Mouse (Mus musculus): ENCODE measurements around the gene Chaf1b. TPM values are rescaled to one million over a fixed set of nuclear protein-coding genes. Genes with fewer than 3 reads are reported as not detected.
A peak's percentile ranks its signal among the peaks of the same experiment; 100 is the strongest.

The Chaf1b gene
- polyA plus RNA-seq, 1 experiment from 2014 or later, result 138 TPM

DNA sequence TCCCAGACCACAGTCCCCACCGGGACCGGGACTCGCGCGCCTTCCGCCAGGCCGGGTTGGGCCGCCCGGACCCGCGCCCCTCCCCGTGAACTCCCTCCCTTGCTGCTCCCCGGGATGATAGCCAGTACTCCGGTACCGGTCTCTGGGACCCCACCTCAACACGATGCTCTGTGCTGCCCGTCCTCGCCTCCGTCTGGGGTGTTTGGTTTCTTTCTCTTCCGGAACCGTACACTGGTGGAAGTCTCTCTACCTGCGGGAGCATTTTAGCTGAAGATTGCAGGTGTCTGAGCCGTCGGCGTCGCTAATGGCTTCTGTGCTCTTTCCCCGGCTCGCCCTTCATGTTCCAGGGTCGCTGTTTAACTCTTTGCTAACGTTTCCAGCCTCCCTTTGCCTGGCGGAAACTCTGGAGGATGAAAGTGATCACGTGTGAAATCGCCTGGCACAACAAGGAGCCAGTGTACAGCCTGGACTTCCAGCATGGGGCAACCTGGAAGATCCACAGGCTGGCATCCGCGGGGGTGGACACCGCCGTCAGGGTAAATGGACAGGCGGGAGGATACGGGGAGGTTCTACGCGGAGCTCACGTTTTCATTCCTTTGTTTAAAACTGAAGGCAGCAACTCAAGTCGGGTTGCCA lies 503 bp downstream of the Chaf1b start:
- H3K4me3 ChIP-seq (ENCODE audit: low read depth, low read length), result peak overlapping the region; percentile 66
- H3K27me3 ChIP-seq (ENCODE audit: control insufficient read depth, insufficient read depth, low read length), result no peaks in the 10 kb centered on the region
- DNase-seq (ENCODE audit: low spot score) (peak; percentile 65), ATAC-seq (replicated peaks; ENCODE audit: insufficient number of reproducible peaks, low FRiP score, low TSS enrichment, low read depth) (peak; percentile 63)
- no peak overlapping the region for H3K27ac ChIP-seq (replicated peaks; ENCODE audit: low read depth, low read length)
- no peaks in the 10 kb centered on the region for H3K4me1 ChIP-seq (ENCODE audit: control insufficient read depth, insufficient read depth, low read length)
- under 1% methylated on average over 43 of the region's 43 CpGs for WGBS
- H3K36me3 ChIP-seq (replicated peaks; ENCODE audit: control insufficient read depth, insufficient read depth, low read depth, low read length), result no peaks in the 10 kb centered on the region; the same call in 1 of the 2 replicates
- H3K9me3 ChIP-seq (replicated peaks; ENCODE audit: control insufficient read depth, low read length), result no peaks in the 10 kb centered on the region
- H3K9ac ChIP-seq (replicated peaks; ENCODE audit: low read length), result peak overlapping the region; percentile 68
- peak overlapping the region; percentile 75 for H3K4me2 ChIP-seq (ENCODE audit: low read depth, low read length)

DNA sequence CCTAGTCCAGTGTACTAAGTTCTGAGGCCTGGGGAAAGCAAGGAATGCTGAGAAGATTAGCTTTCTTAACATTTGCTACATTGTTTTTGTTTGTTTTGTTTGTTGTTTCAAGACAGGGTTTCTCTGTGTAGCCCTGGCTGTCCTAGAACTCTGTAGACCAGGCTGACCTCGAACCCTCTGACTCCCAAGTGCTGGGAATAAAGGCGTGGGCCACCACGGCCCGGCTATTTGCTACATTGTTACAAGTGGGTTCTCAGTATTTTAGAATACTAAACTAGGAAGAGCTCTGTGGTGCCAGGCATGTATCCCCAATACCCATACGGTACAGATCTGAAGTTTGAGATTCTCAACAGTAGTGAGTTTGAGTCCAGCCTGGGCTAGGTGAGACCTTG lies 1.0 kb downstream of the Chaf1b start:
- 52% methylated on average over 5 of the region's 5 CpGs for WGBS
- DNase-seq (ENCODE audit: low spot score), result no peak
- no peak overlapping the region for H3K27ac ChIP-seq (replicated peaks; ENCODE audit: low read depth, low read length)

DNA sequence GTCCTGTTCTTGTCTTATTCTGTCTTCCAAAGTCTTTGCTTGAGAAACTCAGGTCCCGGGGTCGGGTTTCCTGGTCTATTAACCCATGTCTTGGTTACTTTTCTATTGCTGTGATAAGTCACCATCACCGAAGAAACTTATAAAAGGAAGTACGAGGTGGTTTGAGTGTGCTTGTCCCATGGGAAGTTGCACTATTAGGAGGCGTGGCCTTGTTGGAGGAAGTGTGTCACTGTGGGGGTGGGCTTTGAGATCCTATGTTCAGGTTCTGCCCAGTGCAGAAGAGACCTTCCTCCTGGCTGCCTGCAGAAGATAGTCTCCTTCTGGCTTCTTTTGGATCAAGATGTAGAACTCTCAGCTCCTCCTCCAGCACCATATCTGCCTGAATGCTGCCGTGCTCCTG lies 4.8 kb downstream of the Chaf1b start:
- DNase-seq (ENCODE audit: low spot score), result no peak

More for the DNA sequence above, 1.0 kb downstream of the Chaf1b start:
- H3K9ac ChIP-seq (replicated peaks; ENCODE audit: low read length), result peak overlapping the region; percentile 68
- H3K4me3 ChIP-seq (ENCODE audit: low read depth, low read length), result peak overlapping the region; percentile 66
- no peaks in the 10 kb centered on the region for H3K9me3 ChIP-seq (replicated peaks; ENCODE audit: control insufficient read depth, low read length)
- no peaks in the 10 kb centered on the region for H3K27me3 ChIP-seq (ENCODE audit: control insufficient read depth, insufficient read depth, low read length)
- no peak for ATAC-seq (replicated peaks; ENCODE audit: insufficient number of reproducible peaks, low FRiP score, low TSS enrichment, low read depth)
- H3K36me3 ChIP-seq (replicated peaks; ENCODE audit: control insufficient read depth, insufficient read depth, low read depth, low read length), result no peaks in the 10 kb centered on the region; the same call in none of the 2 replicates
- H3K4me1 ChIP-seq (ENCODE audit: control insufficient read depth, insufficient read depth, low read length), result no peaks in the 10 kb centered on the region
- H3K4me2 ChIP-seq (ENCODE audit: low read depth, low read length), result peak overlapping the region; percentile 75

DNA sequence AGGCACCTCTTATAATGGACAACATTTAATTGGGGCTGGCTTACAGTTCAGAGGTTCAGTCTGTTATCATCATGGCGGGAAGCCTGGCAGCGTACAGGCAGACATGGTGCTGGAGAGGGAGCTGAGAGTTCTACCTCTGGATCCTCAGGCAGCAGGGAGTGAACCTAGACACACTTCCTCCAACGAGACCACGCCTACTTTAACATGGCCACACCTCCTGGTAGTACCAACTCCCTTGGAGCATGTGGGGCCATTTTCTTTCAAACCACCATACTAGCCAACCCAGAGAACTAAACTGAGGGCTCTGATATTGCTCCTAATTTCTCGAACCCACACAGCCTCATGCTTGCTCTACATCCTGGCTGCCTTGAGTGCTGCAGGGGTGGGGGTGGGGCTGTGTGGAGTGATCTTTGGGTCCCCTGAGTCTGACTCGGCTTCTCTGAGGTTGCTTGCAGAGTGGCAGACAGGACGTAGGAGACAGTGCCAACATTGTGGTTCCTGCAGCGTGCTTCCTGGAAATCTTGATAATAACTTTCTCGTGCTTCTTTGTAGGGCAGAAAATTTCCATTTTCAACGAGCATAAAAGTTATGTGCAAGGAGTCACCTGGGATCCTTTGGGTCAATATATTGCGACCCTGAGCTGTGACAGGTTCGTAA lies 7.4 kb downstream of the Chaf1b start:
- DNase-seq (ENCODE audit: low spot score) (no peak), ATAC-seq (replicated peaks; ENCODE audit: insufficient number of reproducible peaks, low FRiP score, low TSS enrichment, low read depth) (no peak)
- WGBS, result 83% methylated on average over 12 of the region's 12 CpGs
- no peak overlapping the region for H3K9ac ChIP-seq (replicated peaks; ENCODE audit: low read length)
- no peaks in the 10 kb centered on the region for H3K9me3 ChIP-seq (replicated peaks; ENCODE audit: control insufficient read depth, low read length)
- H3K4me2 ChIP-seq (ENCODE audit: low read depth, low read length), result no peak overlapping the region
- peaks cover 8% of the 10 kb centered on the region for H3K36me3 ChIP-seq (replicated peaks; ENCODE audit: control insufficient read depth, insufficient read depth, low read depth, low read length)
- no peaks in the 10 kb centered on the region for H3K27me3 ChIP-seq (ENCODE audit: control insufficient read depth, insufficient read depth, low read length)
- no peak overlapping the region for H3K4me3 ChIP-seq (ENCODE audit: low read depth, low read length)
- no peaks in the 10 kb centered on the region for H3K4me1 ChIP-seq (ENCODE audit: control insufficient read depth, insufficient read depth, low read length)
- no peak overlapping the region for H3K27ac ChIP-seq (replicated peaks; ENCODE audit: low read depth, low read length)

More for the DNA sequence above, 4.8 kb downstream of the Chaf1b start:
- Histone ChIP-seq H3K4me1 (ENCODE audit: control insufficient read depth, insufficient read depth, low read length) (no peaks in the 10 kb centered on the region), H3K4me3 (ENCODE audit: low read depth, low read length) (no peak overlapping the region), H3K9me3 (replicated peaks; ENCODE audit: control insufficient read depth, low read length) (no peaks in the 10 kb centered on the region), H3K4me2 (ENCODE audit: low read depth, low read length) (no peak overlapping the region), H3K9ac (replicated peaks; ENCODE audit: low read length) (no peak overlapping the region), H3K36me3 (replicated peaks; ENCODE audit: control insufficient read depth, insufficient read depth, low read depth, low read length) (peaks cover 6% of the 10 kb centered on the region), H3K27me3 (ENCODE audit: control insufficient read depth, insufficient read depth, low read length) (no peaks in the 10 kb centered on the region), H3K27ac (replicated peaks; ENCODE audit: low read depth, low read length) (no peak overlapping the region)
- ATAC-seq (replicated peaks; ENCODE audit: insufficient number of reproducible peaks, low FRiP score, low TSS enrichment, low read depth), result no peak
- 89% methylated on average over 6 of the region's 6 CpGs for WGBS

DNA sequence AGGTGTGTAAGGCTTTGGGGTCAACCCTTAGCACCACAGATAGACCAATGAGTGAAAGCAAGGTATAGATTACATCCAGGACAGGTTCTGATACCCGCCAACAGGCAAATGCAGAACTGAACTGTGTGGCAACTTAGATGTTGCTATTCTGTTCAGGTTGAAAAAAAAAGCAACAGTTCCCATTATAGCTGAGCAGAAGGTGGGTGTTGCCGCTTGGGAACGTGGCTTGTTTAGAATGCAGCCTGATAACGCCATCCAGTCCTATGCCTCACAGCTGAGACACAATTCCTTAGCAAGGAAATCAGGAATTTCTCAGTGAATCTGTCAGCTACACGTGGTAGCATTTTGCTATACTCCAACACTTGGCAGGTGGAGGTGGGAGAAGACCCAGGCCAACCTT lies 9.6 kb downstream of the Chaf1b start:
- no peaks in the 10 kb centered on the region for H3K4me1 ChIP-seq (ENCODE audit: control insufficient read depth, insufficient read depth, low read length)
- no peak overlapping the region for H3K27ac ChIP-seq (replicated peaks; ENCODE audit: low read depth, low read length)
- 92% methylated on average over 5 of the region's 5 CpGs for WGBS
- peaks cover 8% of the 10 kb centered on the region for H3K36me3 ChIP-seq (replicated peaks; ENCODE audit: control insufficient read depth, insufficient read depth, low read depth, low read length)
- no peak overlapping the region for H3K4me2 ChIP-seq (ENCODE audit: low read depth, low read length)
- H3K9me3 ChIP-seq (replicated peaks; ENCODE audit: control insufficient read depth, low read length), result no peaks in the 10 kb centered on the region
- no peak for ATAC-seq (replicated peaks; ENCODE audit: insufficient number of reproducible peaks, low FRiP score, low TSS enrichment, low read depth)
- no peak overlapping the region for H3K4me3 ChIP-seq (ENCODE audit: low read depth, low read length)
- no peak for DNase-seq (ENCODE audit: low spot score)
- no peak overlapping the region for H3K9ac ChIP-seq (replicated peaks; ENCODE audit: low read length)
- no peaks in the 10 kb centered on the region for H3K27me3 ChIP-seq (ENCODE audit: control insufficient read depth, insufficient read depth, low read length)

DNA sequence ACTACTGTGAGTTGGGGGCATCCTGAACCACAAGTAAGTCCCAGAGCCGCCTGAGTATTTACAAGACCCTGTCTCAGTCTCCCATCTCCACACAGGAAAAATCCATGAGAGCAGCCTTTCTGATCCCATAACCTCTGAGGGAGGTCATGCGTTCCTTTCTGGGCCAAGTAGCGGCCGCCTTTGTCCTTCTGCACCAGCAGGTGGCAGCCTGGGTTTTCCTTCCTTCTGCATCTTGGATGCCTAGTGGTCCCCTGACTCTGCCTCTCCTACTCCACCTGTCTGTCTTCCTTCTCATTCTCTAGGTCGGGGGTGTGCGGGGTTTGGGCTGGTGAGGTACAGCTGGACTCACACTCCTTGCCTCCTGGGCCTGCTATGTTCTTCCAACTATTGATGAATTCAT lies 19.3 kb downstream of the Chaf1b start:
- ATAC-seq (replicated peaks; ENCODE audit: insufficient number of reproducible peaks, low FRiP score, low TSS enrichment, low read depth), result no peak
- no peaks in the 10 kb centered on the region for H3K27me3 ChIP-seq (ENCODE audit: control insufficient read depth, insufficient read depth, low read length)
- H3K4me1 ChIP-seq (ENCODE audit: control insufficient read depth, insufficient read depth, low read length), result no peaks in the 10 kb centered on the region
- H3K27ac ChIP-seq (replicated peaks; ENCODE audit: low read depth, low read length), result no peak overlapping the region
- no peak for DNase-seq (ENCODE audit: low spot score)
- H3K4me3 ChIP-seq (ENCODE audit: low read depth, low read length), result no peak overlapping the region
- no peak overlapping the region for H3K4me2 ChIP-seq (ENCODE audit: low read depth, low read length)
- no peaks in the 10 kb centered on the region for H3K9me3 ChIP-seq (replicated peaks; ENCODE audit: control insufficient read depth, low read length)
- peaks cover 9% of the 10 kb centered on the region for H3K36me3 ChIP-seq (replicated peaks; ENCODE audit: control insufficient read depth, insufficient read depth, low read depth, low read length)
- WGBS, result 89% methylated on average over 6 of the region's 6 CpGs
- no peak overlapping the region for H3K9ac ChIP-seq (replicated peaks; ENCODE audit: low read length)

DNA sequence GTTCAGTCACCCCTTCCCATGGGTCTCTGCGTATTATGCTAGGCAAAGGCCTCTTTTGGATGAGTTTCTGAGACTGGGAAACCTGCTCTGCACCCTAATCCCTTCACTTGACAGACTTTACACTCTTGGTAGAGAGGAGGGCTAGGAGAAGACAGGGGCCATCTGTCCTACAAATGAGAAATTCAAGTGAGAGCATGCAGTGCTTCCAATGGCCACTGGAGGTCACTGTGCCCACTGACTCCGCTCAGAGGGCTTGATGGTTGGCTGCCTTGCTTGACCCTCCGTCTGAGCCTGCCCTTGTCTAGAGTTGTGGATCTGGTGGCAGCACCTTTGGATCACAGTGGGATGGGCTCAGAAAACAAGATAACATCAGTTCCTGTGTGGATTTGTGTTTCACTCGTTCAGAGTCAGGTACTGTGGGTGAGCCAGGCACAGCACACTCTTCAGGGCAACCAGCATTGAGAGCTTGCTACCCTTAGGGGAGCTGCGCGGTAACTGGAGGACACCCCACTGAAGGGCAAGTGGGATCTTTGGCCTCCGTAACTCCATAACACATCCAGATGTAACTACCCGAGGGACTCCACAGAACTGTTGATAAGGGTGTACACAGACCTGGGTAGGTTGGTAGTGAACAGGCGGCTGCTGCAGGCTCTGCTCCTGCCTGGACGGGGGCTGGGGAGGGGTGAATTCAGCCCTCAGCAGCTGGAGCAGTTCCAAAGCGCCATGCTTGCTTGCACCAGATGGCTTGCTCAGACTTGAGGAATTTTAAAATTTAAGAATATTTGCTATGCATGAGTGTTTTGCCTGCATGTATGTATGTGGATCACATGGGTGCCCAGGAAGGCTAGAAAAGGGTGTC lies 22.7 kb downstream of the Chaf1b start:
- ATAC-seq (replicated peaks; ENCODE audit: insufficient number of reproducible peaks, low FRiP score, low TSS enrichment, low read depth), result no peak; the same call in 1 of the 2 replicates
- Histone ChIP-seq H3K27me3 (ENCODE audit: control insufficient read depth, insufficient read depth, low read length) (no peaks in the 10 kb centered on the region), H3K9me3 (replicated peaks; ENCODE audit: control insufficient read depth, low read length) (no peaks in the 10 kb centered on the region), H3K27ac (replicated peaks; ENCODE audit: low read depth, low read length) (no peak overlapping the region), H3K36me3 (replicated peaks; ENCODE audit: control insufficient read depth, insufficient read depth, low read depth, low read length) (peaks cover 5% of the 10 kb centered on the region), H3K4me2 (ENCODE audit: low read depth, low read length) (no peak overlapping the region), H3K4me3 (ENCODE audit: low read depth, low read length) (no peak overlapping the region), H3K9ac (replicated peaks; ENCODE audit: low read length) (no peak overlapping the region), H3K4me1 (ENCODE audit: control insufficient read depth, insufficient read depth, low read length) (no peaks in the 10 kb centered on the region)
- 70% methylated on average over 11 of the region's 11 CpGs for WGBS
- peak; percentile 77 for DNase-seq (ENCODE audit: low spot score)

DNA sequence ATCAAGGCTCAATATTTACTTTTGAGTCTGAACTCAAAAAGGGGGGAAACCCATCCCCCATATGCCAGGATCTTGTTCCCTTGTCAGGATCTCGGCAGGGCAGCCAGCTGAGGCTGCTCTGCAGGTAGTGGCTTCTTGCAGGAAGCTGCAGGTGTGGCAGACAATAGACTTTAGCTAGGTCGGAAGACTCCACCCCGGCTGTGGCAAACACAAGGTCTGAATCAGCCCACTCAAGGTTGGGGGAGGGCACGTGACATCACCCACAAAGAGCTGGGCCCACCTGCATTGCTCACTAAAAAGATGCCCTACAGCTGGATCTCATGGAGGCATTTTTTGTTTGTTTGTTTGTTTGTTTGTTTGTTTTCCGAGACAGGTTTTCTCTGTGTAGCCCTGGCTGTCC lies 24.1 kb downstream of the Chaf1b start:
- 80% methylated on average over 5 of the region's 5 CpGs for WGBS

More for the DNA sequence above, 24.1 kb downstream of the Chaf1b start:
- Histone ChIP-seq H3K27ac (replicated peaks; ENCODE audit: low read depth, low read length) (no peak overlapping the region), H3K9me3 (replicated peaks; ENCODE audit: control insufficient read depth, low read length) (no peaks in the 10 kb centered on the region), H3K27me3 (ENCODE audit: control insufficient read depth, insufficient read depth, low read length) (no peaks in the 10 kb centered on the region), H3K4me2 (ENCODE audit: low read depth, low read length) (no peak overlapping the region), H3K4me1 (ENCODE audit: control insufficient read depth, insufficient read depth, low read length) (no peaks in the 10 kb centered on the region), H3K4me3 (ENCODE audit: low read depth, low read length) (no peak overlapping the region), H3K9ac (replicated peaks; ENCODE audit: low read length) (no peak overlapping the region), H3K36me3 (replicated peaks; ENCODE audit: control insufficient read depth, insufficient read depth, low read depth, low read length) (no peaks in the 10 kb centered on the region)
- DNase-seq (ENCODE audit: low spot score), result no peak
- ATAC-seq (replicated peaks; ENCODE audit: insufficient number of reproducible peaks, low FRiP score, low TSS enrichment, low read depth), result no peak

Data from embryonic facial prominence, embryonic 11.5 days (tissue).